Mouse (Mus musculus) urinary bladder, postnatal 4 days (tissue): ENCODE results near the gene Ankrd9.

ENCODE experiments used
- DNase-seq, 2 experiments: peaks; one replicate each; pipeline ENCODE4 v3.0.0; 2021 to 2022; ENCODE audit warnings: low spot score in 2 of 2

Ankrd9 gene

DNA sequence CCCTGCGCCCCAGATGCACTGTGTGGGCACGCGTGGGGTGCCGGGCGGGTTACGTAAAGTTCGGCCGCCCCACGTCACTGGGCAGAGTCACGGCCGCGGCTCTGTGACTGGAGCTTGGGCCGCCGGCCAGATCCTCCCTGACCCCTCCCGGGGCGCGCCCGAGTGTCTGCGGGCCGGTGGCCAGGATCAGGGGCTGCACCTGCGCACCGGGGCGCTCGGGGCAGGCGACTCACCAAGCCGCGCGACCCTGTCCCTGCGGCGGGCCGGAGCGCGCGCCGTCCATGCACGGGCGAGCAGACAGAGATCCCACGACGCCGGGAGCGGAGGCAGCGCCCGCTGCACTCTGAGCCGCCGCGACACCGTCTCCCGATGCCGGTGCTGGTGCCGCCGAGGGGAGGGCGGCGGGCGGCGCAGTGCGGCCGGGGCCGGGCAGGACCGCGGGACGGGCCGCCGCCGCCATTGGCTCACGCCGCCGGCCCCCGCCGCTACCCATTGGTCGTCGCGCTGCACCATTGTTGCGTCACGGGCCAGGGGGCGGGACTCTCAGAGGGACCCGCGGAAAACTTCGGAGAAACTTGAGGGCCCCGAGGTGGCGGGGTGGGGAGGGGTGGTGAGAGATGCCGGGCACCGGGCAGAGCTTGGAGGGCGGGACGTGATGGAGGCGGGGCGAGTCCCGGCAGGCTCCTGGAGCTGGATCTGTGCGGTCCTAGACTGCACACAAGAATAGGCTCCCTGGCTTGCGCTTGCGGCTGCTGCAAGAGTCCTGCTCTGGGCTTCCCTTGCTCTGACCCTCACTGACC is at the start of gene Ankrd9:
Gene Ankrd9, minus strand, starts transcription at position 434 of the 800 bp plus-strand sequence.
- peak; percentile 96 to 98 for DNase-seq

DNA sequence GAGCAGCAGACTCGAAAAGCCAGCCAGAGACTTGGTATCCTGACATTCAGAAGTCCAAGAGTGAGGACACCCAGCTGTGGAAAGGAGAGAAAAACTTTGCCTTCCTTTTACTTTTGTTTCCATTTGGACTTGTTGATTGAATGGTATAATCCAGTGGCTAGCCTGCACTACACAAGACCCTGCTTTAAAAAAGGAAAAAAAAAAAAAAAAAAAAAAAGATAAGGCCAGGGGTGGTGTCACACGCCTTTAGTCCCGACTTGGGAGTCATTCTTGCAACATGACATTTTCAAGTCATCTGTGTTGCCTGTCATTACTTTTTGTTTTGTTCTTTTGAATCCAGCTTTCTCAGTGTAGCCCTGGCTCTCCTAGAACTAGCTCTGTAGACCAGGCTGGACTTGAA is 42.7 kb upstream of the Ankrd9 start:
- DNase-seq: no peak

GRCm38 (mm10) chr12:111021138-111021537 is 42.3 kb upstream of the Ankrd9 start:
- no peak for DNase-seq

DNA sequence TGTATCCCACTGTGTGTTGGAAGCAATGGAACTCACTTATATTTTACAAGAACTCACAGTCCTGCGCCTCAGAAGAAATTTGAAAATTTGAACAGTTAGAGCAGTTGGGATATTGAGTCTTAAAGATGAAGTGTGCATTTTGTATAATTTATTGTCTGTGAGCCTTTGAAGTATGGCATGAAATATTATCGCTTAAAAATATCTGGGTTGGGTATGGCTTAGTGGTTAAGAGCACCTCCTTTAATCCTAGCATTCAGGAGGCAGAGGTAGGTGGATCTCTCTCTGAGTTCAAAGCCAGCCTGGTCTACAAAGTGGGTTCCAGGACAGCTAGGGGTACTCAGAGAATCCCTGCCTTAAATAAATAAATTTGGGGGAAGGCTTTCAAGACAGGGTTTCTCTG is 40.2 kb upstream of the Ankrd9 start:
- no peak for DNase-seq

DNA sequence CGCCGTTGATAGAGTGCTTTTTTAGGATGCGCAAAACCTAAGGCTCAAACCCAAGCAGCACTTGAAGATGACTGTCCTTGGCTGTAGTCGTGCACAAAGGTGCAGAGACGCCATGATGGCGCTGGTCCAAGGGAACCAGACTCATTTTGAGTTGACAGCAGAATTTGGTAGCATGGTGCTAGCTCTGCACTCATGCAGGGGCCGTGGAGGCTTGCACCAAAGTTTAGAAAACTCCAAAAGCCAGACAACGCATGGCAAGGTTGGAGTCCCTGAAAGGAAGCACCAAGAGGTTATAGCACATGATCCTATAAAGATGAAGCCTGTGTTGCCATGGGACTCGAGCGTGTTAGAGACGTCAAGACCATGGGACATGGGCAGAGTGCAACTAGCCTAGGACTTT is 39.2 kb upstream of the Ankrd9 start:
- no peak for DNase-seq

GRCm38 (mm10) chr12:111016807-111017206 is 38.0 kb upstream of the Ankrd9 start:
- DNase-seq: no peak

DNA sequence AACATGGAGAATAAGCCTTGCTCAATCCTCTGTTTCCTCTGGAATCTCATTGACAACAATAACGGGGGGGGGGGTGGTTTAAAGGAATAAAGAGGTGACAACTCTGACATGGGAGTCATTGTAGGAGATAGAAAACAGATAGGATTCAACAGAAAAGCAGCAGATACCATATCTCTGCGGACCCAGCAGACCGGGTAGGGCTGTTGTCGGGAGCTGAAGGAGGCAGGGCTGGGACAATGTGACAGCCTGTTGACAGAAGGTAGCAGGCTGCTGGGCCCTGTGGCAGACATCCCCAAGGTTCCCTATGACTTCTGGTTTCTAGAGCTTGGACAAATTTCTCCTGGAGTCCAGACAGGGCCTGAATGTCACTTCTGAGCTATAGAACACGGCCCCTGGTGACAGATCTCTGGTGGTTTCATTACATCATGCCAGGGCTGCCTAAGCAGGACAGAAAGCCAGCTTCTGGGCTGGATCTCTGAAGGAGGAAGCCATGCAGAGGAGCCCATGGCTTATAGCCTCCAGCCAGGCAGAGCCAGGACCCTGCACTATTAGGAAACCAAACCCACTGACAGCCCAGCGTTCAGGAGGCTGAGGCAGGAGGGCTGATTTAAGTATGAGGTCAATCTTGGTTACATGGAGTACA is 30.9 kb upstream of the Ankrd9 start:
- no peak for DNase-seq

GRCm38 (mm10) chr12:111008500-111009490 is 30.0 kb upstream of the Ankrd9 start:
- no peak for DNase-seq

- DNase-seq: no peak
Observed at GRCm38 (mm10) chr12:111007134-111008103, 28.6 kb upstream of the Ankrd9 start.

DNA sequence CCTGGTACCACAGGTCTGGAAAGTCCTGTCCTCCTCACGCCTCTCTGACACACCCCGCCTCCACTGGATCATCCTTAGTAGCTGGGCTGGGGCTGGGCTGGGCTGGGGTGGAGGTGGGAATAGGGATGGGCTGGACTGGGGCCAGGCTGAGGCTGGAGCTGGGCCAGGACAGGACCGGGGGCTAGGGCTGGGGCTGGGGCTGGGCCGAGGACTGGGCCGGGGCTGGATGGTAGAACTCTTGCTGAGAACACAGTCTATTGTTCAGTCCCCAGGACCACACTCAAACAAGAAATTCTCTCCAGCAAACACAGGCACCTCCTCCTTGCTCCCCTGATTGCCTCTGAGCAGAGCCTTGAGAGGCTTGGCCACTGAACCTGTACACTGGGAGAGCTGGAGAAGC is 27.5 kb upstream of the Ankrd9 start:
- DNase-seq: no peak

DNA sequence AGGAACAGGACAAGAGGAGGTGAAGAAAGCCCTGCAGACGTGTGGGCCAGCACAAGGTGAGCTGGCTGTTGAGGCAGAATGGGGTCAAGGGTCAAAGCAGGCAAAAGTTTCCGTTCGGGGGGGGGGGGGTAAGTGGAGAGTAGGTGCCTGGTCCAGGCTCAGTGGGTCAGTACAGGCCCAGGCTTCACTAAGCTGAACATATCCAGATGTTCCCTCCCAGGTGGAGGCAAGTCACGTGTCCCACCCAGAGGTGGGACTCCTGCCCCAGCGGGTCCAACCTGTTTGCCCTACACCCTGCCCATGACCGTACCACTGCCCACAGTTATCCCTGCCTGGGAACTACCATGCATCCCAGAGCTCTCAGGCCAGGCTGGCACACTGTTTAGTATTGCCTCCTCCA is 27.0 kb upstream of the Ankrd9 start:
- no peak for DNase-seq

DNA sequence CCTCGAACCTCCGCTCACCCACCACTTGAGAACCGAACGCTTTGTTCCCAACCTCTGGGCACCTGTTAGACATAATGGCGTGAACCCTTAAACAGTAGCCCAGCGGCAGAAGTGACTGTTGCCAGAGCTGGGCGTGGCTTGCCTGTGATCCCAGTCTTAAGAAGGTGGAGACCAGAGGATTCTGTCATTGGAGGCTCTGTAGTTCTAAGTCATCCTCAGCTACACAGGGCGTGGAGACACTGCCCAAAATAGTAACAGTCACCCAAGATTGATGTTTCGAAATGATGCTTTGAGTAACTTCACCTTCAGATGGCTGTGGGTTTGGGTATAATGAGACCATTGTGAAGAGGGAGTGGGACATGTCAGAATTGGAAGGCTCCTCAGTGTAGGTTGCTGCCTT is 25.3 kb upstream of the Ankrd9 start:
- DNase-seq: no peak

GRCm38 (mm10) chr12:111000956-111001355 is 22.1 kb upstream of the Ankrd9 start:
- DNase-seq: no peak

GRCm38 (mm10) chr12:110999820-111000219 is 21.0 kb upstream of the Ankrd9 start:
- DNase-seq: no peak

- DNase-seq: no peak
Observed at GRCm38 (mm10) chr12:110998092-110998491, 19.3 kb upstream of the Ankrd9 start.

- no peak for DNase-seq
Observed at GRCm38 (mm10) chr12:110994666-110995065, 15.8 kb upstream of the Ankrd9 start.

GRCm38 (mm10) chr12:110993226-110993625 is 14.4 kb upstream of the Ankrd9 start:
- no peak for DNase-seq

DNA sequence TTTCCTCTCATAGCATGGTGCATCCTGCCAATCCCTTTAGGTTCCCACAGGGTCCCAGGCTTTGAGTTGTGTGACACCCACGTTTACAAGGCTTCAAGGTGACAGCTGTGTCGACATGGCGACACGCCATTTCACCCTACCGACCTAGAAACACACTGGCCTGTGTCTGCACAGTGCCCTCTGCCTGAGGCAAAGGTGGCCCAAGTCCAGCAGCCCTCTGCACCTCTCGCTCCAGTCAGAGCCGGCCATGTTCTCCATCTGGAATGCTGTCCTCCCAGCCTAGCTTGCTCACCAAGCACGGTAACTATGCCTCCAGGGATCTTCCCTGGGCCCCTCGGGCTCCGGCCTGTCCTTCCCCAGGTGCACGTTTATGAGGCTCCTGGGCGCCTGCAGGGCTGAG is 13.9 kb upstream of the Ankrd9 start:
- no peak for DNase-seq

- peak; percentile 84 to 96 for DNase-seq
Observed at GRCm38 (mm10) chr12:110992128-110992553, 13.3 kb upstream of the Ankrd9 start.

GRCm38 (mm10) chr12:110991361-110992127 is 12.7 kb upstream of the Ankrd9 start:
- DNase-seq: peak; percentile 71 to 81
